Comparison of ENCODE assay signal across 19 mouse cellular contexts in the genomic region with DNA sequence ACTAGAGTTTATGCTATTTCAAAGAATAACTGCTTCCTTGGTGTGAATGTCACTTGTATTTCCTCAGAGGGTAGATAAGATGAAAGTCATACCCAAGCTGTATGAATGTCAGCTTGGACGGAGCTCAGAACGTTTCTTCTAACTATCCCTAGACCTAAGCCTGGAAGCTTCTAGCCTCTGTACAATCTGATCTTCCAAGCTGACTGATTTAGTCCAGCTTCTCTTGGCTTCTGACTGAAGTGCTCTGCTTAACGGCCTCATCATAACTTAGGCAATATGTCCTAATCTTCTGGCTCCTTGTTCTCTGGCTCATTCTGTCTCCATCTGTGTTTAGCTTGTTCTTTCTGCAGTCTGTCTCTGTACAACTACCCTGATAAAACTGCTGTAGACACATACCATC.
"Had no signal": no experiment of that assay in that cellular context is flagged by ENCODE, and none has a peak within 500 bp of the region (broad histone marks: within the 10 kb centered on the region; RNA-seq: fewer than 3 reads in every experiment).

No protein-coding gene starts in this region.

- ATAC-seq: lung, postnatal 0 days; midbrain, embryonic 13.5 days; midbrain, embryonic 16.5 days had no signal

- H3K27ac ChIP-seq: liver, embryonic 14.5 days; lung, embryonic 15.5 days; midbrain, embryonic 10.5 days; midbrain, embryonic 13.5 days; neural tube, embryonic 13.5 days; neural tube, embryonic 15.5 days had no signal

- H3K4me1 ChIP-seq: midbrain, embryonic 10.5 days; midbrain, embryonic 13.5 days; neural tube, embryonic 13.5 days; neural tube, embryonic 15.5 days had no signal

- H3K4me3 ChIP-seq: lung, embryonic 15.5 days; midbrain, embryonic 10.5 days; midbrain, embryonic 13.5 days; myocyte; neural tube, embryonic 13.5 days; neural tube, embryonic 15.5 days had no signal

- H3K9me3 ChIP-seq: neural tube, embryonic 13.5 days; neural tube, embryonic 15.5 days had no signal

- H3K4me2 ChIP-seq: lung, embryonic 15.5 days; midbrain, embryonic 13.5 days; neural tube, embryonic 13.5 days; neural tube, embryonic 15.5 days had no signal

- DNase-seq: lung, adult 18-20 months; lung, postnatal 4 days; retina, postnatal 1 day; right cerebral cortex, adult 18-20 months; right cerebral cortex, postnatal 25 days; right cerebral cortex, postnatal 4 days; spleen, adult 18-20 months; thymus, adult 18-20 months; thymus, postnatal 14 days; thymus, postnatal 36 days had no signal

- H3K27me3 ChIP-seq: lung, embryonic 15.5 days; midbrain, embryonic 13.5 days; neural tube, embryonic 13.5 days; neural tube, embryonic 15.5 days had no signal

- H3K9ac ChIP-seq: liver, embryonic 14.5 days; lung, embryonic 15.5 days; midbrain, embryonic 13.5 days; neural tube, embryonic 13.5 days; neural tube, embryonic 15.5 days had no signal
